Mouse (Mus musculus) hindbrain, postnatal 0 days (tissue): ENCODE data around the gene Cisd1. TPM values are rescaled to one million over a fixed set of nuclear protein-coding genes. Genes with fewer than 3 reads are reported as not detected.
A peak's percentile ranks its signal among the peaks of the same experiment; 100 is the strongest.

ENCODE experiments used
- ATAC-seq: fragments of 200-750 bp; cut with Nextera tagmentation; 2 replicates; pipeline ENCODE4 v1.8.0; 2017; ENCODE audit warnings: mild to moderate bottlenecking, moderate TSS enrichment, moderate library complexity
- DNase-seq: peaks from one replicate; pipeline ENCODE4 v3.0.0-alpha.2; 2015; ENCODE audit warnings: low spot score
- H3K27ac ChIP-seq: fragments of 300-500 bp; sonication (generic); 2 replicates; pipeline ENCODE4 v1.5.1; 2014; ENCODE audit warnings: mild to moderate bottlenecking
- H3K27me3 ChIP-seq: fragments of 300-500 bp; sonication (generic); 2 replicates; pipeline ENCODE4 v1.6.1; 2014; ENCODE audit warnings: low read length, mixed read lengths; ENCODE audit not compliant: insufficient read depth
- H3K36me3 ChIP-seq: fragments of 300-500 bp; sonication (generic); 2 replicates; pipeline ENCODE4 v1.6.1; 2014; ENCODE audit warnings: low read length, mixed read lengths; ENCODE audit not compliant: insufficient read depth
- H3K4me1 ChIP-seq: fragments of 300-500 bp; sonication (generic); 2 replicates; pipeline ENCODE4 v1.6.1; 2014; ENCODE audit warnings: antibody characterized with exemption, low read length, mixed read lengths; ENCODE audit not compliant: insufficient read depth
- H3K4me2 ChIP-seq: fragments of 300-500 bp; sonication (generic); 2 replicates; pipeline ENCODE4 v1.6.1; 2014; ENCODE audit warnings: low read depth, mild to moderate bottlenecking, low read length, moderate library complexity, mixed read lengths
- H3K4me3 ChIP-seq: fragments of 300-500 bp; sonication (generic); 2 replicates; pipeline ENCODE4 v1.5.1; 2014; ENCODE audit warnings: low read length
- H3K9ac ChIP-seq: fragments of 300-500 bp; sonication (generic); replicated peaks from 2 replicates; pipeline ENCODE4 v1.6.1; 2014; ENCODE audit warnings: mild to moderate bottlenecking, low read length, moderate library complexity, mixed read lengths
- H3K9me3 ChIP-seq: fragments of 300-500 bp; sonication (generic); 2 replicates; pipeline ENCODE4 v1.6.1; 2016; ENCODE audit warnings: low read length, mixed read lengths
- CTCF ChIP-seq: IDR thresholded peaks from 2 replicates; pipeline ENCODE4 v1.5.1; 2016; ENCODE audit warnings: antibody characterized with exemption, control low read depth, low read depth
- WGBS: fragments of 180-500 bp; shearing (Covaris S2); extraction: QIAGEN DNeasy Blood & Tissue Kit; methylation state at CpG from one replicate; pipeline ENCODE4 v1.1.7; 2014; 5-methylcytosine and 5-hydroxymethylcytosine counted together
- polyA plus RNA-seq: library from polyadenylated mRNA; unstranded; fragments of >200 nt; fragmentation: Nextera tagmentation; extraction: Ambion mirVana; gene quantifications from 2 replicates; pipeline ENCODE4 v1.2.1, GENCODE M21; 2015
- total RNA-seq: library from RNA; depleted of rRNA; stranded (reverse); fragments of >200 nt; gene quantifications from 2 replicates; pipeline ENCODE4 v1.2.3, GENCODE M21; 2014

Cisd1 gene
- total and polyA plus RNA-seq, 2 experiments from 2014 or later: 108 to 388 TPM

DNA sequence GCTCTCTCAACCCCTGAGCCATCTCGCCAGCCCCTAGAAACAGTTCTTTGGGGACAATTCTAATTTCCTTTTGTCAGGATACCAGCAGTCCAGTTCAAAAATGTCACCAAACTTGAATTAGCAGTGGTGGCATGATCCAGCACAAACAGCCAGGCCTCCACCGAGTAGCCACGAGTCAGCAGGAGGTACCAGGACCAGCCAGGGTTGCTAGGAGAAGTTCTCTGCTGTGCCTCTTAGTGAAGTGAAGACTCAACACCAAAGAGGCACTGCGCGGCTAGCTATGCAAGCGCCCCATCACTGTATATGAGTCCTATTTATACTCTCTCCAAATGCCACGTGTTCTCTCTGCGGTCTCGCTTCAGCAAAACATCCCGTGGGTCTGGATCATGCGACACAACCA lies 28.7 kb downstream of the Cisd1 start:
- ATAC-seq (no peak), DNase-seq (no peak)
- Histone ChIP-seq H3K4me3 (no peak overlapping the region), H3K4me2 (0 out of 2 replicates have a peak overlapping the region, but pooled peaks have one; percentile 5), H3K9me3 (no peaks in the 10 kb centered on the region), H3K36me3 (no peaks in the 10 kb centered on the region), H3K27me3 (no peaks in the 10 kb centered on the region), H3K4me1 (no peaks in the 10 kb centered on the region), H3K9ac (no peak overlapping the region), H3K27ac (no peak overlapping the region)
- WGBS: 54% methylated on average over 11 of the region's 11 CpGs
- no peak for TF ChIP-seq CTCF

DNA sequence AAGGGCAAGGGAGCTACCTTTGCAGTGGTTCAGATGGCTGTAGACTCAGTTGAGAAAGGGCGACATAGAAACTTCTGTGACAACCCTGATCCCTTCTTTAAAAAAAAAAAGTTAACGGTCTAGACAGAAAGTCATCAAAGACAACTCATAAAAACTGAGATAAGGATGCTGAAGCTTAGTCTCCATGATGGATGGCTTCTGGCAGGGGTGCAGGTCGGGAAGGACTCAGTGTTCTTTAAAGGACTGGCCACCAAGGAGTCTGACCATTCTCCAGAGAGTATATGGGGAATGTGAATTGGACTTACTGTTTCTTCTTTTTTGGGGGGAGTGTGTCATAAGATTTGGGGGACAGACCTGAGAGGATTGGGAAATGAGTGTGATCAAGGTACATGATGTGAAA lies 30.2 kb downstream of the Cisd1 start:
- Histone ChIP-seq H3K9ac (no peak overlapping the region), H3K4me1 (no peaks in the 10 kb centered on the region), H3K9me3 (no peaks in the 10 kb centered on the region), H3K4me3 (no peak overlapping the region), H3K27ac (no peak overlapping the region), H3K36me3 (no peaks in the 10 kb centered on the region), H3K27me3 (no peaks in the 10 kb centered on the region), H3K4me2 (no peak overlapping the region)
- no peak for ATAC-seq
- WGBS: 91% methylated on average over 3 of the region's 3 CpGs
- TF ChIP-seq CTCF: no peak
- no peak for DNase-seq

- Histone ChIP-seq H3K27ac (no peak overlapping the region), H3K9ac (no peak overlapping the region), H3K36me3 (no peaks in the 10 kb centered on the region), H3K4me2 (no peak overlapping the region), H3K9me3 (no peaks in the 10 kb centered on the region), H3K4me1 (no peaks in the 10 kb centered on the region), H3K4me3 (no peak overlapping the region), H3K27me3 (no peaks in the 10 kb centered on the region)
- TF ChIP-seq CTCF: no peak
- ATAC-seq: no peak
- no peak for DNase-seq
- 45% methylated on average over 3 of the region's 3 CpGs for WGBS
These were observed 34.5 kb downstream of the Cisd1 start for GRCm38 (mm10) chr10:71310288-71310687.

- no peak for TF ChIP-seq CTCF
- no peak overlapping the region for H3K27ac ChIP-seq
- 90% methylated on average over 5 of the region's 5 CpGs for WGBS
- H3K27me3 ChIP-seq: no peaks in the 10 kb centered on the region
- H3K36me3 ChIP-seq: no peaks in the 10 kb centered on the region
- H3K4me1 ChIP-seq: no peaks in the 10 kb centered on the region
- ATAC-seq: no peak
- no peak overlapping the region for H3K9ac ChIP-seq
- H3K4me2 ChIP-seq: no peak overlapping the region
- no peak for DNase-seq
- H3K9me3 ChIP-seq: no peaks in the 10 kb centered on the region
- no peak overlapping the region for H3K4me3 ChIP-seq
These were observed 36.6 kb downstream of the Cisd1 start for GRCm38 (mm10) chr10:71308199-71308598.

GRCm38 (mm10) chr10:71306759-71307158 lies 38.0 kb downstream of the Cisd1 start:
- no peak for TF ChIP-seq CTCF
- no peak for ATAC-seq
- H3K27me3 ChIP-seq: no peaks in the 10 kb centered on the region
- H3K27ac ChIP-seq: no peak overlapping the region
- H3K9ac ChIP-seq: no peak overlapping the region
- DNase-seq: no peak
- no peaks in the 10 kb centered on the region for H3K4me1 ChIP-seq
- no peaks in the 10 kb centered on the region for H3K36me3 ChIP-seq
- no peaks in the 10 kb centered on the region for H3K9me3 ChIP-seq
- H3K4me2 ChIP-seq: peak overlapping the region; percentile 33
- WGBS: 78% methylated on average over 6 of the region's 6 CpGs
- peak overlapping the region; percentile 8; the same call in 1 of the 2 replicates for H3K4me3 ChIP-seq

DNA sequence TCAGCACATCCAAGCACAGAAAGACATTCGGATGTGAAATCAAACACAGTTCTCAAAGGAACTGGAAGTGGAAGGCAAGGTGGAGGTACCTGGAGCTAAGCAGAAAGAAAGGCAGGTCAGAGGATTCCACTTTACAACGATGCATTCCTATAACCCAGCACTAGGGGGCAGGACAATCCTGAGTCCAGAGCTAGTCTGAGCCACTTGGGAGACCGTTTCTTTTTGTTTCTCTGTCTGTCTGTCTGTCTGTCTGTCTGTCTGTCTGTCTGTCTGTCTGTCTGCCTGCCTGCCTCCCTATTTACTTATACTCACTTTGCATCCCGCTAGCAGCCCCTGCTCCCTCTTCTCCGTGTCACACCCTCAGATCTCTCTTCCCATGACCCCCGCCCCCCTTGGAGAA lies 38.6 kb downstream of the Cisd1 start:
- H3K4me2 ChIP-seq: peak overlapping the region; percentile 33
- H3K27ac ChIP-seq: no peak overlapping the region
- H3K4me3 ChIP-seq: peak overlapping the region; percentile 8
- H3K9ac ChIP-seq: no peak overlapping the region
- ATAC-seq (no peak), DNase-seq (peak; percentile 56)
- TF ChIP-seq CTCF: peak; percentile 74
- H3K27me3 ChIP-seq: no peaks in the 10 kb centered on the region
- no peaks in the 10 kb centered on the region for H3K9me3 ChIP-seq
- WGBS: 23% methylated on average over 6 of the region's 6 CpGs
- no peaks in the 10 kb centered on the region for H3K36me3 ChIP-seq
- no peaks in the 10 kb centered on the region for H3K4me1 ChIP-seq

- Histone ChIP-seq H3K36me3 (no peaks in the 10 kb centered on the region), H3K27me3 (no peaks in the 10 kb centered on the region), H3K4me3 (no peak overlapping the region), H3K4me2 (no peak overlapping the region), H3K9me3 (no peaks in the 10 kb centered on the region), H3K9ac (no peak overlapping the region), H3K27ac (no peak overlapping the region), H3K4me1 (no peaks in the 10 kb centered on the region)
- TF ChIP-seq CTCF: peak; percentile 52
- DNase-seq (peak; percentile 36), ATAC-seq (no peak)
- 31% methylated on average over 5 of the region's 5 CpGs for WGBS
These were observed 42.3 kb downstream of the Cisd1 start for GRCm38 (mm10) chr10:71302490-71302889.
